Mouse (Mus musculus) limb, embryonic 11.5 days (tissue): ENCODE measurements around the gene Clec4a4. TPM values are rescaled to one million over a fixed set of nuclear protein-coding genes. Genes with fewer than 3 reads are reported as not detected.
"Not testable (repeated sequence)": the region's sequence is repeated elsewhere in the genome, so short reads cannot be mapped to it uniquely, and the experiment has no call there.

Experiments used
- ATAC-seq: fragments of 200-750 bp; cut with Nextera tagmentation; 2 replicates; pipeline ENCODE4 v1.8.0; 2017; ENCODE audit warnings: low read depth; ENCODE audit not compliant: insufficient number of reproducible peaks, low FRiP score, low TSS enrichment
- DNase-seq: peaks from one replicate; pipeline ENCODE4 v3.0.0-alpha.2; 2015; ENCODE audit warnings: low spot score
- H3K27ac ChIP-seq: fragments of 300-500 bp; sonication (generic); replicated peaks from 2 replicates; pipeline ENCODE4 v1.5.1; 2014; ENCODE audit warnings: low read depth, mild to moderate bottlenecking, low read length
- H3K27me3 ChIP-seq: fragments of 300-500 bp; sonication (generic); 2 replicates; pipeline ENCODE4 v1.6.1; 2014; ENCODE audit warnings: mild to moderate bottlenecking, low read length, mixed read lengths; ENCODE audit not compliant: control insufficient read depth, insufficient read depth
- H3K36me3 ChIP-seq: fragments of 300-500 bp; sonication (generic); 2 replicates; pipeline ENCODE4 v1.6.1; 2014; ENCODE audit warnings: mild to moderate bottlenecking, low read length, moderate library complexity, mixed read lengths; ENCODE audit not compliant: control insufficient read depth, insufficient read depth
- H3K4me1 ChIP-seq: fragments of 300-500 bp; sonication (generic); 2 replicates; pipeline ENCODE4 v1.6.1; 2014; ENCODE audit warnings: low read length, mixed read lengths; ENCODE audit not compliant: control insufficient read depth, insufficient read depth
- H3K4me2 ChIP-seq: fragments of 300-500 bp; sonication (generic); 2 replicates; pipeline ENCODE4 v1.6.1; 2014; ENCODE audit warnings: low read depth, mild to moderate bottlenecking, moderate library complexity; ENCODE audit not compliant: severe bottlenecking
- H3K4me3 ChIP-seq: fragments of 300-500 bp; sonication (generic); 2 replicates; pipeline ENCODE4 v1.5.1; 2014; ENCODE audit warnings: low read depth, low read length
- H3K9ac ChIP-seq: fragments of 300-500 bp; sonication (generic); 2 replicates; pipeline ENCODE4 v1.6.1; 2014; ENCODE audit warnings: mild to moderate bottlenecking, low read length
- H3K9me3 ChIP-seq: fragments of 300-500 bp; sonication (generic); 2 replicates; pipeline ENCODE4 v1.6.1; 2016; ENCODE audit warnings: low read length; ENCODE audit not compliant: control insufficient read depth
- WGBS: fragments of 180-500 bp; shearing (Covaris S2); extraction: QIAGEN DNeasy Blood & Tissue Kit; methylation state at CpG from one replicate; pipeline ENCODE4 v1.1.7; 2014; 5-methylcytosine and 5-hydroxymethylcytosine counted together
- polyA plus RNA-seq: library from polyadenylated mRNA; unstranded; fragments of >200 nt; fragmentation: Nextera tagmentation; extraction: Ambion mirVana; gene quantifications from 2 replicates; pipeline ENCODE4 v1.2.1, GENCODE M21; 2014

Gene Clec4a4
- not detected in 2 replicates for polyA plus RNA-seq

- WGBS = 84% methylated on average over 6 of the region's 6 CpGs
Observed at GRCm38 (mm10) chr6:122989876-122990437, at the start of gene Clec4a4. Gene Clec4a4 (plus strand): TSS chr6:122990367.

GRCm38 (mm10) chr6:122946760-122947159, 43.4 kb upstream of the Clec4a4 start:
- Histone ChIP-seq H3K4me3 (no peak overlapping the region), H3K27ac (no peak overlapping the region), H3K4me2 (no peak overlapping the region), H3K9me3 (no peaks in the 10 kb centered on the region), H3K4me1 (no peaks in the 10 kb centered on the region), H3K36me3 (no peaks in the 10 kb centered on the region), H3K27me3 (no peaks in the 10 kb centered on the region), H3K9ac (no peak overlapping the region)
- ATAC-seq (no peak), DNase-seq (no peak)
- WGBS = 85% methylated on average over 2 of the region's 2 CpGs

More at GRCm38 (mm10) chr6:122989876-122990437, at the start of gene Clec4a4:
- Histone ChIP-seq H3K9me3 (no peaks in the 10 kb centered on the region), H3K4me3 (no peak within 1 kb of the TSS), H3K4me1 (no peaks in the 10 kb centered on the region), H3K27me3 (no peaks in the 10 kb centered on the region), H3K9ac (no peak within 1 kb of the TSS), H3K36me3 (no peaks in the 10 kb centered on the region), H3K27ac (no peak within 1 kb of the TSS), H3K4me2 (no peak within 1 kb of the TSS)
- no peak for DNase-seq
- no peak for ATAC-seq

- ATAC-seq (no peak), DNase-seq (no peak)
- H3K4me3 ChIP-seq = no peak within 1 kb of the TSS
- WGBS = 85% methylated on average over 8 of the region's 8 CpGs
- H3K4me2 ChIP-seq = no peak within 1 kb of the TSS
- no peaks in the 10 kb centered on the region for H3K36me3 ChIP-seq
- H3K27me3 ChIP-seq = no peaks in the 10 kb centered on the region
- H3K9me3 ChIP-seq = no peaks in the 10 kb centered on the region
- no peak within 1 kb of the TSS for H3K9ac ChIP-seq
- no peaks in the 10 kb centered on the region for H3K4me1 ChIP-seq
- H3K27ac ChIP-seq = no peak within 1 kb of the TSS
Observed at GRCm38 (mm10) chr6:122952401-122952800, 37.8 kb upstream of the Clec4a4 start, which contains the start of gene Clec4a3. Gene Clec4a3 (plus strand): TSS chr6:122952515.

- no peaks in the 10 kb centered on the region for H3K4me1 ChIP-seq
- no peak overlapping the region for H3K4me2 ChIP-seq
- H3K27me3 ChIP-seq = no peaks in the 10 kb centered on the region
- WGBS = 73% methylated on average over 2 of the region's 2 CpGs
- DNase-seq (no peak), ATAC-seq (no peak)
- no peaks in the 10 kb centered on the region for H3K9me3 ChIP-seq
- no peak overlapping the region for H3K9ac ChIP-seq
- no peaks in the 10 kb centered on the region for H3K36me3 ChIP-seq
- H3K4me3 ChIP-seq = no peak overlapping the region
- no peak overlapping the region for H3K27ac ChIP-seq
Observed at GRCm38 (mm10) chr6:122964562-122964961, 25.6 kb upstream of the Clec4a4 start.

- H3K9me3 ChIP-seq = no peaks in the 10 kb centered on the region
- no peaks in the 10 kb centered on the region for H3K36me3 ChIP-seq
- no peak overlapping the region for H3K9ac ChIP-seq
- WGBS = 90% methylated on average over 2 of the region's 2 CpGs
- DNase-seq (no peak), ATAC-seq (no peak)
- no peak overlapping the region for H3K4me2 ChIP-seq
- H3K27ac ChIP-seq = no peak overlapping the region
- no peaks in the 10 kb centered on the region for H3K4me1 ChIP-seq
- no peaks in the 10 kb centered on the region for H3K27me3 ChIP-seq
- no peak overlapping the region for H3K4me3 ChIP-seq
Observed at GRCm38 (mm10) chr6:122969048-122969447, 21.1 kb upstream of the Clec4a4 start.

GRCm38 (mm10) chr6:123004696-123005095, 14.5 kb downstream of the Clec4a4 start:
- not testable (repeated sequence) for H3K4me1 ChIP-seq, ATAC-seq
- 75% methylated on average over 2 of the region's 2 CpGs for WGBS

GRCm38 (mm10) chr6:123005591-123005990, 15.4 kb downstream of the Clec4a4 start:
- no peaks in the 10 kb centered on the region for H3K27me3 ChIP-seq
- no peaks in the 10 kb centered on the region for H3K4me1 ChIP-seq
- 67% methylated on average over 1 of the region's 1 CpGs for WGBS
- ATAC-seq (no peak; the same call in 1 of the 2 replicates), DNase-seq (no peak)
- H3K4me2 ChIP-seq = no peak overlapping the region
- no peak overlapping the region for H3K4me3 ChIP-seq
- H3K9ac ChIP-seq = no peak overlapping the region
- no peaks in the 10 kb centered on the region for H3K36me3 ChIP-seq
- no peaks in the 10 kb centered on the region for H3K9me3 ChIP-seq
- H3K27ac ChIP-seq = no peak overlapping the region

More at GRCm38 (mm10) chr6:123004696-123005095, 14.5 kb downstream of the Clec4a4 start:
- H3K4me2 ChIP-seq, DNase-seq, H3K36me3 ChIP-seq, H3K27ac ChIP-seq, H3K9me3 ChIP-seq, H3K27me3 ChIP-seq, H3K9ac ChIP-seq, H3K4me3 ChIP-seq: not testable (repeated sequence)

GRCm38 (mm10) chr6:123049742-123050372, 59.7 kb downstream of the Clec4a4 start, which contains the start of gene Clec4b1:
Gene Clec4b1 (plus strand): TSS chr6:123049962.
- DNase-seq (no peak), ATAC-seq (no peak)
- Histone ChIP-seq H3K9ac (no peak within 1 kb of the TSS), H3K4me1 (no peaks in the 10 kb centered on the region), H3K4me2 (no peak within 1 kb of the TSS), H3K4me3 (no peak within 1 kb of the TSS), H3K27ac (no peak within 1 kb of the TSS), H3K27me3 (no peaks in the 10 kb centered on the region), H3K9me3 (no peaks in the 10 kb centered on the region; the same call in 1 of the 2 replicates), H3K36me3 (no peaks in the 10 kb centered on the region)
- WGBS = 82% methylated on average over 2 of the region's 2 CpGs
